Mouse (Mus musculus) brain, embryonic 18.5 days (tissue): ENCODE measurements at regions not wholly inside any gene's neighbourhood (a gene's known extent, or its start where the extent isn't known, plus 50 kb on each side); places are given as distances from the start of the nearest gene placed in this dataset.

Experiments used
- DNase-seq: peaks from one replicate; pipeline ENCODE4 v3.0.0-alpha.2; 2012; ENCODE audit warnings: low read depth, low spot score

GRCm38 (mm10) chr9:87649015-87649978, 81.8 kb downstream of the Tbx18 start:
- DNase-seq = no peak

- no peak for DNase-seq
Measured at GRCm38 (mm10) chr9:87648317-87648716, 82.7 kb downstream of the Tbx18 start.

GRCm38 (mm10) chr9:87645032-87645431, 86.0 kb downstream of the Tbx18 start:
- DNase-seq = no peak

GRCm38 (mm10) chr9:87633863-87634630, 97.0 kb downstream of the Tbx18 start:
- peak; percentile 39 for DNase-seq

- no peak for DNase-seq
Measured at GRCm38 (mm10) chr9:87626432-87626831, 104.6 kb downstream of the Tbx18 start.

GRCm38 (mm10) chr9:87618238-87618673, 112.8 kb downstream of the Tbx18 start:
- no peak for DNase-seq

- DNase-seq = no peak
Measured at GRCm38 (mm10) chr9:87607878-87608631, 123.0 kb downstream of the Tbx18 start.

- DNase-seq = no peak
Measured at GRCm38 (mm10) chr9:87575591-87575990, 155.5 kb downstream of the Tbx18 start.

GRCm38 (mm10) chr9:87574250-87574864, 156.7 kb downstream of the Tbx18 start:
- no peak for DNase-seq

- no peak for DNase-seq
Measured at GRCm38 (mm10) chr9:87563244-87563643, 167.8 kb downstream of the Tbx18 start.

GRCm38 (mm10) chr9:87562796-87563195, 168.3 kb downstream of the Tbx18 start:
- no peak for DNase-seq

GRCm38 (mm10) chr9:87557841-87558240, 173.2 kb downstream of the Tbx18 start:
- no peak for DNase-seq

- no peak for DNase-seq
Measured at GRCm38 (mm10) chr9:87556953-87557394, 174.1 kb downstream of the Tbx18 start.

GRCm38 (mm10) chr9:87556552-87556951, 174.5 kb downstream of the Tbx18 start:
- no peak for DNase-seq

- DNase-seq = no peak
Measured at GRCm38 (mm10) chr9:87533182-87533581, 197.9 kb downstream of the Tbx18 start.

- DNase-seq = no peak
Measured at GRCm38 (mm10) chr9:87529908-87530307, 201.2 kb downstream of the Tbx18 start.

GRCm38 (mm10) chr9:87524890-87525684, 206.0 kb downstream of the Tbx18 start:
- DNase-seq = no peak

- DNase-seq = no peak
Measured at GRCm38 (mm10) chr9:87510683-87511082, 220.4 kb downstream of the Tbx18 start.

- DNase-seq = no peak
Measured at GRCm38 (mm10) chr9:87504673-87505385, 226.2 kb downstream of the Tbx18 start.

GRCm38 (mm10) chr9:87464141-87464540, 208.8 kb upstream of the Cep162 start:
- no peak for DNase-seq
